Mouse (Mus musculus): ENCODE measurements around the gene Pomt1.

- TF ChIP-seq EP300 (IDR thresholded peaks at IDR 0.05; ENCODE audit: low read depth) = no peak
- TF ChIP-seq CTCF (IDR thresholded peaks at IDR 0.05; ENCODE audit: low read depth) = no peak
Observed at GRCm38 (mm10) chr2:32220969-32221368, 15.4 kb upstream of the Pomt1 start.
